Mouse (Mus musculus) mouse embryonic stem cell (cell line): Measurements from ENCODE around the gene Olfr520.
"Not testable (repeated sequence)": the region's sequence is repeated elsewhere in the genome, so short reads cannot be mapped to it uniquely, and the experiment has no call there.

Experiments
- in situ Hi-C, 2 experiments: fragments of 300-500 bp; cut with MboI; formaldehyde crosslinking; loops; 1 replicate in 1 of 2; 3 replicates in 1 of 2; pipeline ENCODE4 v1.14.3; 2019 to 2020; ENCODE audit warnings: low sequenced_read_pairs in 2 of 2, low pct_unique_long_range_greater_than_20kb in 1 of 2, mixed read lengths in 1 of 2; ENCODE audit not compliant: unreplicated experiment in 1 of 2

Olfr520 gene

DNA sequence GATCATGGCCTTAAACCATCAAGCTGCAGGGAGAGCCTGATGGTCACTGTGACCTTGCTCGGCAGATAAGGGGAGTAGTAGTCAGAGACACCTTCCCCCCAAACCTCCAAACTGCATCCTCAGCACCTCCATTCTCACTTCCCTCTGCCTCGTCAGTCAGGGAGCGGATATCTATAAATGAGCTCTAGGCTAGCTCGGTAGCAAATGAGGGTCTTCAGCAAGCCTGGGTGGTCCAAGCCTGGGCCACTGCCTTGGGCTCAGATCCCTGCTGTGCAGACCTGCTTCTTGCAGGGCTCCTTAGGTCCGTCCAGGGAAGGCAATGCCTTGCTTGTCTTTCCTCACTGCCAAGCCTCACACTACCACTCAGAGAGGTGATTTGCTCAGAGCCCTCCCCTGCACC, 21.3 kb upstream of the Olfr520 start:
- in situ Hi-C loops = no loop called here

DNA sequence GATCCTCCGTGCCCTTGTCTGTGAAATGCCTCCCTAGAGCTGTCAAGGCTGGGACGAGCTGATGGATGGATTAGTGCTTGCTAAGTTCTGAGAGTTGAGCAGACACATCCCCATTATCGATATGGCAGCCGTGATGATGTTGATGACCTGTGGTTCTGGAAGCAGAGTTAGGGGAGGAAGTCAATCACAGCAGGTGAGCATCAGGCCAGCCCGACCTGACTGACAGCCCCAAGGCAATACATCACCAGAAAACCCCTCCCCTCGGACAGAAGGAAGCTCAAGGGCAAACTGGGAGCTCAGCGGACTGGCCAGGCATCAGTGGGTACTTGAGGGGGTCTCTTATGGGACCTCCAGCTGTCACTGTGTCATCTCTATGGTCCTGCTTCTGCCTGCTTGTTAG, 20.1 kb upstream of the Olfr520 start:
- in situ Hi-C loops = no loop called here

DNA sequence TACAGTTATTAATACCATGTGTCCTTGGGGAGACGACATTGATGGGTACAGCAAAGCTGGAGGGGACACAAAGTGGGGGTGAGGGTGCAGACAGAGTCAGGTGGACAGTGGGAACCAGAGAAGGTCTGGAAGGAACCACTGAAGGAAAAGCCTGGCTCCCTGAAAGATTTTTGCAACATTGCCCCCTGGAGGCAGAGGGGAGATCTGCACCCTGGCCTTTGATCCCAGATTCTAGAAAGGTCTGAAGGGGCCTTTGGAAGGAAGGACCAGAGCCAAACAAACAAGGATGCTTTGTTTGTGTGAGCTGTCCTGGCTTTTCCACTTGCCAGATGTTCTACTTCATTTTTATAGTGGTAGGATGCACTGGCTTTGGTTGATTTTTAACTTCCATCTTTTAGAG, 19.6 kb upstream of the Olfr520 start:
- in situ Hi-C loops = no loop called here

GRCm38 (mm10) chr7:99711166-99711565, 18.9 kb upstream of the Olfr520 start, which contains the start of gene Slco2b1:
Gene Slco2b1 (minus strand): TSS chr7:99711340.
- in situ Hi-C loops = no loop called here

DNA sequence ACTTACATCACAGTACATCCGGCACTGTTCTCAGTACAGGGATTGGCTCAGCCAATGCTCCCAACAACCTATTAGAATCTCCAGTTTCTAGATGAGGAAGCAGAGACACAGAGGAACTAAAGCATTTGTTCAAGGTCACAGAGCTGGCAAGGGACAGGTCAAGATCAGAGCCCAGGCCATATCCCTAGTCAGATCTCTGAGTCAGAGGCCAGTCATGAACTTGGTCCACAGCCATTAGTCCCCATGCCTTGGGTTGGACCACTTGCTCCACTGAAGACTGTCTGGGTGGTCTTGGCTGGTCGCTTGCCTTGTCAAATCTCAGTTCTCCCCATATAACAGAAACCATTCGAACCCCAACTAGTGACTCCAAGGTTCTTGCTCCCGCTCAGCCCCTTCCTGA, 17.6 kb upstream of the Olfr520 start:
- in situ Hi-C loops = no loop called here

- in situ Hi-C loops = no loop called here
Measured at GRCm38 (mm10) chr7:99716536-99716935, 13.5 kb upstream of the Olfr520 start.

GRCm38 (mm10) chr7:99734612-99735011, 4.5 kb downstream of the Olfr520 start:
- in situ Hi-C loops = no loop called here

DNA sequence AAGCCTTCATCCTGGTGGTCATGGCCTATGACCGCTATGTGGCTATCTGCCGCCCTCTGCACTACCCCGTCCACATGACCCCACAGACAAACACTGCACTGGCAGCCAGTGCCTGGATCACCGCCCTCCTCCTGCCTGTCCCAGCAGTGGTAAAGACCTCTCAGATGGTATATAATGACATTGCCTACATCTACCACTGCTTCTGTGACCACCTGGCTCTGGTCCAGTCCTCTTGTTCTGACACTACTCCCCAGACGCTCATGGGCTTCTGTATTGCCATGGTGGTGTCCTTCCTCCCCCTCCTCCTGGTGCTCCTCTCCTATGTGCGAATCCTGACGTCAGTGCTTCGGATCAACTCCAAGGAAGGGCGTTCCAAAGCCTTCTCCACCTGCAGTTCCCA, 5.4 kb downstream of the Olfr520 start:
- in situ Hi-C loops = not testable (repeated sequence)

GRCm38 (mm10) chr7:99739276-99739675, 9.2 kb downstream of the Olfr520 start:
- in situ Hi-C loops = no loop called here

GRCm38 (mm10) chr7:99763207-99763606, 33.1 kb downstream of the Olfr520 start, which contains the start of gene Olfr521:
Gene Olfr521 (plus strand): TSS chr7:99763507.
- in situ Hi-C loops = no loop called here

GRCm38 (mm10) chr7:99781385-99781784, 51.3 kb downstream of the Olfr520 start:
- in situ Hi-C loops = no loop called here

DNA sequence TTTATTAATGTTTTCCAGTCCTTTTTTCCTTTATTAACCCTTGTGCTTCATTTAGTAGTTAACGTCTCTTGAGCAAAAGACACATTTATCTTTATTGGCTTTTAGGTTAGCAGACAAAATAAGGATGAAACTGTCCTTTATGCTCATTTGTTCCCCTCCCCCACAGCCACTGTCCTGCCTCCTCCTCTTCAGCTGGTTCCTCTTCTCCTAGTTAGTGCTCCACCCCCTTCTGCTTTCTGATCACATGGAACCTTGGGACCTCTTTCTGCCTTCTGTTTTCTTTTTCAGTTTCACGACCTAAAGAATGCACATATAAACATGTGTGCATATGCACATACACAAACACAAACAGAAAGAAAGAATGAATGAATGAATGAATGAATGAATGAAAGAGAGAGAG, 51.8 kb downstream of the Olfr520 start:
- in situ Hi-C loops = no loop called here

DNA sequence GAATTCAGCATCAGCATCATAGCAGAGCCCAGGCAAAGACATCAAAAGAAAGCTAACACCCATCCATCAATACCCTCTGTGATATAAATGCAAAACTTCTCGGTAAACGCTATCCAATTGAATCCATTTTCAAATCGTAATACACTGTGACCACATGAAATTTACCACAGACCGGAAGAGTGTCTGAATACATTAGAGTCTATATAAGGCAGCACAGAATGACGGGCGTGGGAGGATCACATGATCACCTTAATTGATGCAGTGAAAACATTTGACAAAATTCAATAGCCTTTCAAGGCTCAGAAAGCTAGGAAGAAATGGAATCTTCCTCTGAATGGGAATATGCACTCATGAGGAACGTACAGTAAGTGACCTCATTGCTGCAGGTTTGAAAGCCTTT, 53.3 kb downstream of the Olfr520 start:
- in situ Hi-C loops = no loop called here

- in situ Hi-C loops = no loop called here
Measured at GRCm38 (mm10) chr7:99785553-99785952, 55.5 kb downstream of the Olfr520 start.
